Mouse (Mus musculus) NIH3T3 (cell line): ENCODE measurements around the gene Cdyl2.

Experiments used
- DNase-seq: peaks from one replicate; pipeline ENCODE4 v3.0.0-alpha.2; 2012; ENCODE audit warnings: low read depth

Gene Cdyl2

DNA sequence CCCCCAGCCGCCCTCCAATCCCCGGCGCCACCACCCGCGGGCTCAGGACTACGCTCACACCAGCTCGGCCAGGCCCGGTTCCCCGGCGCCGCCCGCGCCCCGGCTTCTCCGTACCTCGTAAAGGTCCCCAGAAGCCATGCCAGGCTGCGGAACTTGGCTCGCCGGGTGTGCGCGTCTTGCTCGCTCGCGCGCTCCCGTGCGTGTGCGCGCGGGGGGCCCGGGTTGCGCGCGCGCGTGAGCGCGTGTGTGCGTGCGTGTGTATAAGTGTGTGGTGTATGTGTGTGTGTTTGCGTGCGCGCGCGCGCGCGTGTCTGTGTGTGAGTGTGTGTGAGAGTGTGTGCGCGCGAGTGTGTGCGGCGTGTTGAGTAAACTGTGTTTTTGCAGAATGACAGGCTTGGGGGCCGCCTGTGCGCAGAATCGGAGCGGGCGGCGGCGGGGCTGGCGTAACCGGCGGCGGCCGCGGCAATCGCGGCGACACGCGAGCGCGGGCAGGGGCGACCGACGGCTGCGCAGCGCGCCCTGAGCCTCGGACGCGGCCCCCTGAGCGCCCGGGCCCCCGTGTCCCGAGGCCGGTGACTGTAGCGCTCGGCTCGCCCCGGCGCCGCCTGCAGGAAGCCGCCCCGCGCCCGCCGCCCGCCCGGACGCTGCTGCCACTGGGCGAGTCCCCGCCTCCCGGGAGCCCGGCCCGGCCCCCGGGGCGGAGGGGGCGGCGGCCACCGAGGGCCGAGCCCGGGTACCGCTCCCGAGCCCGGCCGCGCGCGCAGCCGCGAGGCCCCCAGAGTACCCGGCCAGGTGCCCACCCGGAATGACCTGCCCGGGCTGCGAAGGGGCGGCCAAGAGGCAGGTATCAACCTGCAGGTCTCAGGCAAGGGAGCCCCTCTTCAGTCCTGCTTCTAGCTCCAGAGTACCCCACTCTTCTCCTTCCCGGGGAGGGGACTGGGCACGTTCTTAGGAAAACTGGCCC is at the start of gene Cdyl2:
Cdyl2 (minus strand) TSS at position 308 of the 964 bp plus-strand sequence.
- peak; percentile 86 for DNase-seq

DNA sequence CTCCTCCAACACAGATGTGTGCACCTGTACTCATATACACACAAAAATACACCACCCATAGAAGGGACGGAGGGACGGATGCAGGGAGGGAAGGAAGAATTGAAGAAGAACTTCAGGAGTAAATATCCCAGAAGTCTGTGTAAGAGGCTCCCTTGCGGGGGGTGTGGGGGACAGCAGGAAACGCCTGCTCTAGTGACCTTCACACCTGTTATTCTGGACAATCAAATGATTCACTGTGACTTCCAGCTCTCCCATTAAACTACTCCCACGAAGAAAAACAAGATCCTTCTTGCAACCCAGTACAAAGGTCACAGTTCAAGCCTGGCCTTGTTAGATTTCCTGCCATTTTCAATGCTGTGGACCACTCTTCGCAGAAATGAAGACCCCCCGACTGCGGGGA is 47.8 kb upstream of the Cdyl2 start:
- DNase-seq, result no peak

DNA sequence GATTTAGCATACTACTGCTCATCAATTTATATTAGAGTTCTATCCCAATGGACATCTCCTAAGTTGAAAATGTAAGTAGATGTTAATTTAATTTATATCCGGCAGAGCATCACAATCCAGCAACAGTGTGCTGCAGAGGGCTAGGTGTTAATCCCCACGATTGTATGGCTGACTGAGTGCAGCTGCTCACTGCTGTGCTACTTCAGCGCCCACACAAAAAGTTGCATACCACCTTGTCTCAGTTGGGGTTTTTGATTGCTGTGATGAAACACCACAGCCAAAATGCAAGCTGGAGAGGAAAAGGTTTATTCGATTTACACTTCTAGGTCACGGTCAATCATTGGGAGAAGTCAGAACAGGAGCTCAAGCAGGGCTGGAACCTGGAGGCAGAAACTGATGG is 41.4 kb upstream of the Cdyl2 start:
- DNase-seq, result no peak

DNA sequence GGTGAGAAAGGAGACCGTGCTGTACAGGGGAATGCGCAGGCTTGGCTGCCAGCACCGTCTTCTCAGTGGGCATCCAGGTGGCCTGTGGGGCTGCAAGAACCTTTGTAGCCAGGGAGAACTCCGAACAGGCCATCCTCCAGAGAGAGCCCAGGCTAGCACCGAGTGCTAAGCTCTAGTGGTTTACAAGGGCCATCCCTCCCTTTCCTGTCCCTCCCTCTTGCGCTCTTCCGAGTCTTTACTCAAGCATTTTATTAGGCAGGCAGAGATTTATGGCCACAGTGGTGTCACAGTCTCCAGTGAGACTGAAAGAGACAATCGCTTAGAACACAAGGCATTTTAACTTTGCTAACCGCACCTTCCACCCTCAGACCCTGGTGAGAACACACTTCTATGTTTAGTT is 39.9 kb upstream of the Cdyl2 start:
- DNase-seq, result no peak

DNA sequence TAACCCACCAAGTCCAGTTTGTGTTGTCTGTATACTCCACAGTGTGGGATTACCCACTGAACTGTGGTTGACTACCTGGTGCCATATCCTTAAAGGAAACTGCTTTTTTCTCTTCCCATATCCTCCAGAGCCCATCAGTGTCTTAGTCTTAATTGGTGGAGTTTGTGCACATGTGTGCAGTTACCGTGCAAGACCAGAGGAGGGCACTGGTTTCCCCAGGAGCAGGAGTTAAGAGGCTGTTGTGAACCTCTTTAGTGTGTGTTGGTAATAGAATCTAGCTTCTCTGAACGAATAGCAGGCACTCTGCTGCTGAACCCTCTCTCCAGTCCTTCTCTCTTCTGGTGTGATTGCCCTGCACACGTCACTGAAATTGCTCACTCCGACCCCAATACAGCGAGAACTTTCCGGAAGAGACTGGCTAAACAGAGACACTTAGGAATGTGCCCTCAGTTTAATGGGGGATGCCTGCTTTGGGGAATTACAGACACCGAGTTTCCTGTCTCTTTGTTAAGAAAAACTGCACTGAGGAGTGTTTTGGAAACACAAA is 39.1 kb upstream of the Cdyl2 start:
- peak; percentile 22 for DNase-seq

DNA sequence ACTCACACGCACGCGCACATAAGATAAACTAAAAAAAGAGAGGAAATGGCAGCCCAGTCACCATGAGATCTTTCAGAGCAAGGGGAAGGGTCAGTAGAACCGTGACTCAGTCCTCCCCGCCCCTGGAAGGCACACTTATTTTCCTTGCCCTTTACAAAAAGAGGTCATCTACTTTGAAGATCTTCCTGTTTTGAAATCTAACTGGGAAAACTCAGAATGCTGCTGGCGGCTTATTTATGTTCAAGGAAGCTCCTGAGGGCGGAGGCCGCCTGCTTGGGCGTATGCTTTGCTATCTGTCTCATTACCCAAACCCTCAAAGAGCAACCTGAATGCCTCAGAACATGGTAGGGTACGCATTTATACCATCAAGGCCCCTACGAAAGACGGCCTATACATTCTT is 38.0 kb upstream of the Cdyl2 start:
- DNase-seq, result no peak

DNA sequence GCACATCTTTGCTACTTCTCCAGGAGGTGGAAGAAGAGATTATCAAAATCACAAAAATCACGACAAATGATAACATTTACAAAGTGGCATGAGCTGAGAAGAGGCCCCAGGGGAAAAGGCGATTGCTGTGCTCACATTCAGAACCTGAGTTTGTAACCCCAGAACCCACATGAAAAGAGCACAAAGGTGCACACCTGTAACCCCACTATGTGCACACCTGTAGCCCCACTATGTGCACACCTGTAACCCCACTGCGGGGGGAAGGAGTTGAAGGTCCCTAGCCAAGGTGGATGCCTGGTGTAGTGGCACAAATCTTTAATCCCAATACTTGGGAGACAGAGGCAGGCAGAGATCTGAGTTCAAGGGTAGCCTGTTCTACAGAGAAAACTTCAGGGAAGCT is 23.4 kb upstream of the Cdyl2 start:
- no peak for DNase-seq

DNA sequence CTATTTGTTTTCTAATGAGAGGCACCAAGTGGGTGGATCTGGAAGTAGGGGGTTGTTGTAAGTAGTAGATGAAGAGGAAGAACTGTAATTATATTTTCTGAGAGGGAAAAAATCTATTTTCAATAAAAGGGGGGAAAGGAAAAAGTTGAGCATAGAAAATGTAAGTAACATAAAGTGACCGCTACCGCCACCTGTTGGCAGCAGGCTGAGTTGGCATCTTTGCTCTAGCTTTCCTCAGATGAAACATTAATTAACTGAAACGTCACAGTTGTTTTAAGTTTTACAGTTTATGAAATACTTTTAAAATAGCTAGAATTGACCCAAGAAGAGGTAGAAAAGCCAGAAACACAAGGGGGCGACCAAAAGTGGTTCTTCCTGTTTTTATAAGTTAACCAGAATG is 22.8 kb upstream of the Cdyl2 start:
- DNase-seq, result peak; percentile 78

DNA sequence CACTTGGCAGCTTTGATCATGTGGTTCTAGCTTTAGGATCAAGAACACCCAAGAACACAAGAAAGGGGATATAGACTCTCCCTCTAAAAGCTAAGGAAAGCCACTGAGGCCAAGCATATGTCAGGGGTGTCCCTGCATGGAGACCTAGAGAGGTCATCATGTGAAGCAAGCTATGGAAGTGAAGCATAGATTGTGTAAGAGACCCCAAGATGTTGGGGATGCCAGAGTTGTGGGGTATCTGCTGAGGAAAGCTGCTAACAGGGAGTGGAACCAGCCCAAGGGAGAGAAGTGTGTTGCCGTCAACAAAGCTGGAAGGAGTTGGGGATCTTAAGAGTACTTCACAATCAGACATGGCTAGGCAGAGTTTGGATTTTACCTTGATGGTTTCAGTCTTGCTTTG is 7.9 kb upstream of the Cdyl2 start:
- DNase-seq, result no peak

DNA sequence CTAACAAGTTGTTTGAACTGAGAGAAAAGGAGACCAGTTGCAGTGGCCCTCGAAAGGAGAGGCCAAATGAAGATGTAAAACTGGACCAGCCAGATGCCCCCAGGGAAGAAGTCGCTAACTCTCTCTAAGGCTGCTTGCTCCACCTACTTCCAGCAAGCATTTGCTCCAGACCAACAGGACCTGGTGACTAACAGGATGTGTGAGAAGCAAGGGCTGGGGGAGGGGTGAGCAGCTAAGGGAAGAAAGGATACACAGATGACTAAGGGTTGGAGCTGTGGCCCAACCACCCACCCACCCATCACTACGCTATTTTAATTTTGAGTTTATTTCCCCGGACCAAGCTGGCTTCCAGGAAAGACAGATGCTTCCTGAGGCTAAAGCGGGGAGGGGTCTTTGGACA is 2.5 kb upstream of the Cdyl2 start:
- DNase-seq, result peak; percentile 79

DNA sequence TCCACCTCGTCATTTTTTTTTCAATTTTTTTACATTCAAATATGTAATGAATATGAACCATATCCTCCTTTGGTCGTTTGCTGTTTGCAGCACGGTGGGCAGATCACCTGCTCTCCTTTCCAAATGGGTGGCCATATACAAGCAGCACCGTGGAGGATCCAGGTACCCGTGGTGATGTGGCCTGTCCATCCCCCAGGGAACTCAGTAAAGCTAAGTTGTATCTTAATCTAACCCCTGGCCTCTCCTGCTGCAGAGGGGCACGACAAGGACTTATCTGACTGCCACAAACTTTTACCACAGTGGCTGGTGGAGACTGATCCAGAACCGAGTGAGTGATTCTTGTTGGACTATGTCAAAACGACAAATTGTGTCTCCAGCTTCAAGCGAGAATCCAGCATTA is 1.4 kb upstream of the Cdyl2 start:
- DNase-seq, result no peak

DNA sequence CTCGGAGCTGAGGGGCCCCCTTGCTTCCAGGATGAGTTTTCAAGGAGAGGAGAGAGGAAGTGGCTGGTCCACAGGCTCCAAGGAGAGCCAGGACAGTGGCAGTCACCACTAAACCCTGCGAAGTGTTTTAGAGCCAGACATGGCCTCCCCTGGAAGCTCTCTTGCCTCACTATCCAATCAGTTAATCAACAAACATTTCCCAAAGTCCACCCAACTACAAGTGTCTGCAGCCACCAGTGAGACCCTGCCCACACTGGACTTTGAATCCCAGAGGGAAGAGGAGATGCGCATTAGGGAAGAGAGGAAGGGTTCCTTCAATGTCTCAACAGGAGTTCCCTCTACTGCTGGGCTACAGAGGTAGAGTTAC is 840 bp upstream of the Cdyl2 start:
- DNase-seq, result no peak

DNA sequence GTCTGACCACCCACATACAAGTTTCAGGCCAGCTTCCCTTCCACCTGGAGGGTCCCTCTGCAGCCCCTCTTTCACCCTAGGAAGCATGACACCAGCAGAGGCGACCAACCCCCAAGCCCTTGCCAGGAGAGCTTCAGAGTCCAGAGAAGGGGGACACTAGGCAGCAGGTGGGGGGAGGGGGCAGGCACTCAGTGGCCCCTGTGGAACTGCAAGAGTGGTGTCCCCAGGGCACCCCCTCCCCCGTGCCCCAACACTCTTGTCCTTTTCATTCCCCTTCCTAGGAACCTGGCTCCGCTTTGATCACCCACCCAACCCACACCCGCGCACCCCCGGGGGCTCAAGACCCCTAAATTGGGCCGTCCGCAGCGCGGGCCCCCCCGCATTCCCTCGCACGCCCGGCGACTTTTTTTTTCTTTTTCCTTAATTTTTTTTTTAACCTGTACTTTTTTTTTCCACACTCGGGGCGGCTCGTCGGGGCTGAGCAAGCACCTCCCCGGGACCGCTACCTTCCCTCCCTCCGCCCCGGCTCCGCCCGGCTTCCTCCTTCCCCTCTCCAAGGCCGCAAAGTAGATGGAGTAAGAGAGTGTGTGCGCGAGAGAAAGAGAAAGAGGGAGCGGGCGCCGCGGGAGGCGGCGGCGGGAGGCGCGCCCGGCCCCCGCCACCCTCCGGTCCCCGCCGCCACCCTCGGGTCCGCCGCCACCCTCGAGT is 661 bp downstream of the Cdyl2 start:
- peak; percentile 70 for DNase-seq

DNA sequence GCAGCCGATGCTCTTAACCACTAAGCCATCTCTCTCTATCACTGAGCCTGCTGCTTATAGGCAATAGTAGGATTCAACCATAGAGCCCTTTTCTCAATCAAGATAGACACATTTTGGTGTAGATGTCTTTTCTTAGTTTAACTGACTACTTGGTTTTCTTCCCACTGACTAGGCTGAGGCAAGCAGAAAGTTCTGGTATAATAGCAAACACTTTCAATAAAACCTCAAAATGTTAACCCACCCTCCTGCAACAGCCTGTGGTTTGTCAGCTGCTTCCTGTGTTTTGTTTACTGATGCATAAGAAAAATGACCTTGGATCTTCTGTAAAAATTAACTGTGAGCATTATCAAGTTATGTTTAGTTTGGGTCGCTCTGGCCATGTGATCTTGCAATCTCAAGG is 11.3 kb downstream of the Cdyl2 start:
- no peak for DNase-seq

DNA sequence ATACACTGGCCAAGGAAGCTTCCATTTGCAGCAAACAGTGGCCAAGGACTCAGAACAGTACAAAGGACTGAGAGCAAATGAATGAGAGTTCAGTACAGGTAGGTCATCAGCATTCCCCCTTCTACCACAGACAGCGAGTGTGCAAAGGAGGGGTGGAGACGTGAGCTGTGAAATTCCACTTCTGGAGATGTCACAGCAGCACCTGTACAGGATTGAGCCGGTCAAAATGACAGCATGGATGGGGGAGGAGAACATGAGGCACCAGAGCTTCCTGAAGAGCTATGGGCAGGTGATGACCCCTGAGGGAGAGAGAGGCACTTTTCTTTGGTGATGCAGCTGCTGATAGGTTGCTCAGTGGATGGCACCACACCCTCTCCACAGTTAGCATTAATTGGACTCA is 25.3 kb downstream of the Cdyl2 start:
- DNase-seq, result no peak

DNA sequence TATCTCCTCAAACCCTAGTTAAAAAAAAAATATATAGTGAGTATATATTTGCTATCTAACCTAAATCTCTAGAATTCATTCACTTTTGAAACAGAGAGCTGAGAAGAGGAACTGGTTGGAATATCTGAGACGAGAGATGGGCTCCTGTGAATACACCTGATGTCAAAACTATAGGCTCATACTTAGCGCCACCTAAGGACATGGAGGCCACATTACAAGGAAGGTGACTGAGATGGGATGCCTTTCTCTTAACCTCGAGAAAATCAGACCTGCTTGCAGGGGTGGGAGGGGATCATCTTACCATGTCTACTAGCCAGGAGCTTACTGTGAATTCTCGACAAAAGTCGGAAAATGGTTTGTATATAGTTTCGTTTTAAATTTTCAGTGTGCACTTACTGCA is 30.3 kb downstream of the Cdyl2 start:
- DNase-seq, result no peak

DNA sequence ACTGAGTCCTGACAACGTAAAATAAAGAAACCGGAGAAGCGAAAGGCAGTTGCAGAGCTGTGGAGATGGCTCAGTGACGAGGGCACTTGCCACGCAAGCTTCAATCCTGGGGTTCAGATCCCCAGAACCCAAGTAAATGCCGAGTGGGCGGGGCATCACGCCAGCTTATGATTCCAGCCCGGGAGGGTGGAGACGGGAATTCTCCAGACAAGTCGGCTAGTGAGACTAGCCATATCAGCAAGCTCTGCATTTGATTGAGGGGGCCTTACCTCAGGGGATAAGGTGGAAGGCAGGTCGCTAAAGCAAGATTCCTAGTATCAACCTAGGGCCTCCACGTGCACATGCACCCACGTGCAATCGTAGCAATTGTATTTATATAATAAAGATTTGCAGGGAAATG is 39.9 kb downstream of the Cdyl2 start:
- no peak for DNase-seq

DNA sequence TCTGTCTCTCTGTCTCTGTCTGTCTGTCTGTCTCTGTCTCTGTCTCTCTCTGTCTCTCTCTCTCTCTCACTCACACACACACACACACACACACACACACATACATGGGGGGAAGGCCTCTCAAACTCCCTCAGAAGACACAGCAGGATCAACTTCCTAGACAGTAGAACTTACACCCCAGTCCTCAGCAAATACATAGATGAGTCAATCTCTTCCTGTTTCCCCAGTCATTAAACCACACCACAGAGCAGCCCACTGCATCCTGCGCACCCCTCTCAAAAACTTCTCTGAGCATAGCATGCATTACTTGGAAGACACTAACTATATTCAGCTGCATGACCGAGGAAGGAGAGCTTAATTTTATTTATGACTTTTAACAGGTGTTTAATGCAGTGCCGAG is 43.0 kb downstream of the Cdyl2 start:
- no peak for DNase-seq

DNA sequence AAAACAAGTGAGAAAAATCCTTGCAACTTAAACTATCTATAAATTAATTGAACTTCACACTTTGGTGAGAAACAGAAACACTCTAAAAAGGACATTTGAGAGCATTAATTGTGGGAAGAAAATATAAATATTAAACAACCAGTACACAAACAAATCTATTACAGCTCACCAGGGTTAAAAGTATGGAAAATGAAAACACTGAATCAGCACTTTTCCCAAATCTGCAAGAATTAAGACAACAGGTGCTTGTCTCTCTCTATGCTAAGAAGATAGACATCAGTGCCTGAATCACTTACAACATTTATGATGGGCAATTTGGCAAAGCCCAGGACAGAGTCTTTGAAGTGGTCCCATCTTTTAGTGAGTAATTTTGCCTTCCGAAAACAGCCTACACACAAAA is 56.6 kb downstream of the Cdyl2 start:
- DNase-seq, result no peak

DNA sequence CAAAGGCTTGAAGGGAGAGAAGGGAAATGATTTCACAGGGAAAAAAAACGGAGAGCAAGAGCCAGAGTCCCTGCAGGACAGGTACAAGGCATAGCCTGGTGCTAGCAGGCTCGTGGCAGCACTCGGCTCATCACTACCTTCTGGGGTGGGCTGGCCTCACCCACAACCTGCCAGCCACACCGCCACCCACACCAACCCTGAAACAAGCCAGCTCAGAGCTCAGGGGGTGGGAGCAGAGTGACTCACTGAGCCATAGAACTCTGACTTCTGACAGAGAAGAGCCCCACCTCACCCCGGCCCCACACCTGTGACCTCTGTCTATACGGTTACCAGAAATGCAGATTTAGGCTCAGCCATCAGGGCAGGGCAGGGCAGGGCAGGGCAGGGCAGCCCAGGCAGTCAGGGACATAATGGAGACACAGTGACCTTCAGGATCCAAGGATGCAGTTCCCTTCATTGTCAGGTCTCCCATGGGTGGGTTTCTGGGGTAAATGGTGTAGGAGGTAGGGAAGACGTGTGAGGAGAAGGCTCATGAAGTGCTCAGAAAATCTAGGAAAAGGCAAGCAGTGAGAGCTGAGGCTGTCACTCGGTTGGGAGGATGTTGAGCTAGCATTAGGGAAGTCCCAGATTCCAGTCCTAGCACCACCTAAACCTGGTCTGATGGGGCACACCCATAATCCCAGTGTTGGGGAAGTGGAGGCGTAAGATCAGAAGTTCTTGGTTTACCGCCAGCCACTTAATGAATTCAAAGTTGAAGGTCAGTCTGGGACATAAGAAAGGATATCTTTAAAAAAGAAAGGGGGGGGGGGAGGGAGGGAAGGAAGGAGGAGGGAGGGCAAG is 58.6 kb downstream of the Cdyl2 start:
- no peak for DNase-seq

DNA sequence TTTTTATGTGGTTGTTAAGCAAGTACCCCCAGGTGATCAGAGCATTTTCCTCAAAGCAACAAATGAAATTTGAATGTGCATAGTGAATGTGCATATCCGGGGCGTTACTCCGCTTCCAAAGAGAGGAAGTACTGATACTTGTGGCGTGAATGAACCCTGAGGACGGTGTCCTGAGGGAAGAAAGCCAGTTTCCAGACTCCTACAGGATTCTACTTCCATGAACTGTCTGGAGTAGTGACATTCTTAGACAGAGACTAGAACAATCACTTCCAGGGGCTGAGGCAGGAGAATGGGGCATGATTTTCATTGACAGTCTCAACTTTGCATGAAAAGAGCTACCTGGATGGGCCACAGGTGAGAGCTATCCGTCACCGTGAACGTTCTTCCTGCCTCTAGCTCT is 59.3 kb downstream of the Cdyl2 start:
- DNase-seq, result no peak

DNA sequence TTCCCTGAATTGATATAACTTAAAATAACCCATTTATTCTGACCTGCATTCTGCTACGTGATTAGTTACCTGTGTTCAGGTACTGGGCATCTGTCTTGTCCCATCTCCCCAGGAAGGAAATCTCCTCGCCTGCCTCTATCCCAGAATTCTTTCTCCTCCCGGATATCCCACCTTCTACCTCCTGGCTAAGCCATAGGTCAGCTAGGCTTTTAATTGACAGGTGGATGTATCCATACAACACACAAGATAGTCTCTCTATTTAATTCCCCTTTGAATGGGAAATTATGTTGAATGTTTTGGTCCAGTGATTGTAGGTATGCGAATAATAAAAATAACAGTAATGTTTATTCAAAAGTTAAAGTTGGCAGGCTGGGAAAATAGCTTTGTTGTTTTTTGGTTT is 59.7 kb downstream of the Cdyl2 start:
- DNase-seq, result no peak
